10 mouse cellular contexts compared by ENCODE assay signal in the genomic region with DNA sequence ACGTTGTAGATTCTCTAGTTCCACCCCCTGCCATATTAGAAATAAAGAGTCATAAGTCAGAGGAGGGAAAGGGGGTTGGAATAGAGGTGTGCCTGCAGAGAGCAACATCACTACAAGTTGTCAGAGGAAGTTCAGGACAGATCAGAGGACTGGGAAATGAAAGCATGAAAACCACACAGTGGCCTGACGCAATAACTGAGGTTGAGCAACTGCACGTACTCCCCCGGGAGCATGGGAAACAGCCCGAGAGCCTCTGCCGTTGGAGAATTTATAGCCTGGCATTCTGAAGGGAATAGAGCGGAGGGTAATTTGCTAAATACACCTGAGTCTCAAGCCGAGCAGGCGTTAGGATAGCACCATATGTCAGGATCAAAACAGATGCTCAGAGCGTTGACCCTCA. TPM values are rescaled to one million over a fixed set of nuclear protein-coding genes. Genes with fewer than 3 reads are reported as not detected.
A peak's percentile ranks its signal among the peaks of the same experiment; 100 is the strongest.
DNase-seq lines count a peak whose midpoint lies in the region; ATAC-seq and TF ChIP-seq lines count a peak whose summit lies in the region.
"Had no signal": no experiment of that assay in that cellular context is flagged by ENCODE, and none has a peak within 500 bp of the region (broad histone marks: within the 10 kb centered on the region; RNA-seq: fewer than 3 reads in every experiment).

No protein-coding gene starts in this region.

- no peaks in the 10 kb centered on the region for H3K36me3 ChIP-seq in neural tube, embryonic 11.5 days (ENCODE audit: control insufficient read depth, insufficient read depth, low read length)
- H3K36me3 ChIP-seq in liver, embryonic 15.5 days (replicated peaks), result no peaks in the 10 kb centered on the region
- H3K36me3 ChIP-seq in neural tube, embryonic 14.5 days (ENCODE audit: control insufficient read depth, insufficient read depth, low read length), result no peaks in the 10 kb centered on the region
- H3K36me3 ChIP-seq: hindbrain, embryonic 15.5 days had no signal

- H3K9me3 ChIP-seq in neural tube, embryonic 11.5 days (ENCODE audit: control insufficient read depth, low read length), result no peaks in the 10 kb centered on the region
- no peaks in the 10 kb centered on the region for H3K9me3 ChIP-seq in liver, embryonic 15.5 days (replicated peaks)
- no peaks in the 10 kb centered on the region for H3K9me3 ChIP-seq in neural tube, embryonic 14.5 days (ENCODE audit: control insufficient read depth, low read length)
- H3K9me3 ChIP-seq: hindbrain, embryonic 15.5 days had no signal

- peaks cover 4% of the 10 kb centered on the region; the same call in 1 of the 2 replicates for H3K4me1 ChIP-seq in neural tube, embryonic 11.5 days (ENCODE audit: control insufficient read depth, insufficient read depth, low read length)
- H3K4me1 ChIP-seq in bone marrow macrophage, adult 2 months (ENCODE audit: control insufficient read depth, insufficient read depth, low read length), result peaks cover 18% of the 10 kb centered on the region
- no peaks in the 10 kb centered on the region; the same call in 1 of the 2 replicates for H3K4me1 ChIP-seq in liver, embryonic 15.5 days (replicated peaks)
- no peaks in the 10 kb centered on the region for H3K4me1 ChIP-seq in neural tube, embryonic 14.5 days (ENCODE audit: control insufficient read depth, insufficient read depth, low read length)
- H3K4me1 ChIP-seq: hindbrain, embryonic 15.5 days had no signal

- no peak overlapping the region for H3K9ac ChIP-seq in neural tube, embryonic 11.5 days (ENCODE audit: low read length)
- no peak overlapping the region for H3K9ac ChIP-seq in liver, embryonic 15.5 days
- H3K9ac ChIP-seq in neural tube, embryonic 14.5 days (replicated peaks; ENCODE audit: low read depth, low read length), result no peak overlapping the region
- H3K9ac ChIP-seq: hindbrain, embryonic 15.5 days had no signal

- H3K27ac ChIP-seq in neural tube, embryonic 11.5 days (ENCODE audit: low read depth, low read length), result no peak overlapping the region
- no peak overlapping the region for H3K27ac ChIP-seq in bone marrow macrophage, adult 2 months (ENCODE audit: insufficient read depth, low read depth, low read length)
- H3K27ac ChIP-seq in liver, embryonic 15.5 days (replicated peaks), result no peak overlapping the region
- H3K27ac ChIP-seq in neural tube, embryonic 14.5 days (ENCODE audit: low read depth, low read length), result 0 out of 2 replicates have a peak overlapping the region, but pooled peaks have one; percentile 34
- H3K27ac ChIP-seq: hindbrain, embryonic 15.5 days had no signal

- 35% methylated on average over 10 of the region's 10 CpGs for WGBS in neural tube, embryonic 11.5 days
- WGBS in liver, embryonic 15.5 days (ENCODE audit: insufficient replicate concordance), result 11% methylated on average over 10 of the region's 10 CpGs
- 16% methylated on average over 10 of the region's 10 CpGs for WGBS in neural tube, embryonic 14.5 days

- ATAC-seq in neural tube, embryonic 11.5 days (ENCODE audit: insufficient read depth, low FRiP score, low TSS enrichment), result peak; percentile 55; the same call in 1 of the 2 replicates
- ATAC-seq in liver, embryonic 15.5 days (ENCODE audit: insufficient read depth), result peak; percentile 77
- peak; percentile 76 for ATAC-seq in neural tube, embryonic 14.5 days (ENCODE audit: low read depth)
- no peak for ATAC-seq in frontal cortex, adult (ENCODE audit: low TSS enrichment)

- H3K4me2 ChIP-seq in neural tube, embryonic 11.5 days (ENCODE audit: low read depth), result no peak overlapping the region
- H3K4me2 ChIP-seq in liver, embryonic 15.5 days, result peak overlapping the region; percentile 23
- peak overlapping the region; percentile 26; the same call in 1 of the 2 replicates for H3K4me2 ChIP-seq in neural tube, embryonic 14.5 days (ENCODE audit: low read depth, low read length)
- H3K4me2 ChIP-seq: hindbrain, embryonic 15.5 days had no signal

- peak; percentile 35 for DNase-seq in neural tube, embryonic 11.5 days (ENCODE audit: low spot score)
- DNase-seq in neural tube, embryonic 10.5 days (ENCODE audit: extremely low spot score, low spot score), result no peak
- DNase-seq in left cerebral cortex, adult 8-10 months (ENCODE audit: low spot score in 2 of 2), result no peak
- no peak for DNase-seq in T-cell, adult 2 months (ENCODE audit: low spot score)
- DNase-seq: cerebellum, postnatal 25 days had no signal

- no peak for TF ChIP-seq POLR2A in bone marrow macrophage, adult 2 months (IDR thresholded peaks at IDR 0.05; ENCODE audit: borderline replicate concordance, low read depth, low read length)

- no peaks in the 10 kb centered on the region for H3K27me3 ChIP-seq in neural tube, embryonic 11.5 days (ENCODE audit: control insufficient read depth, insufficient read depth, low read length)
- no peaks in the 10 kb centered on the region for H3K27me3 ChIP-seq in liver, embryonic 15.5 days
- no peaks in the 10 kb centered on the region for H3K27me3 ChIP-seq in neural tube, embryonic 14.5 days (ENCODE audit: control insufficient read depth, insufficient read depth, low read length)
- H3K27me3 ChIP-seq: hindbrain, embryonic 15.5 days had no signal

- H3K4me3 ChIP-seq in neural tube, embryonic 11.5 days (ENCODE audit: low read depth, low read length), result no peak overlapping the region
- H3K4me3 ChIP-seq in bone marrow macrophage, adult 2 months (ENCODE audit: insufficient read depth, low read length), result peak overlapping the region; percentile 56
- H3K4me3 ChIP-seq in liver, embryonic 15.5 days (replicated peaks), result no peak overlapping the region
- H3K4me3 ChIP-seq in neural tube, embryonic 14.5 days (ENCODE audit: low read depth, low read length), result no peak overlapping the region
- H3K4me3 ChIP-seq: hindbrain, embryonic 15.5 days had no signal

- TF ChIP-seq CTCF in bone marrow macrophage, adult 2 months (IDR thresholded peaks at IDR 0.05; ENCODE audit: low read depth, low read length), result no peak

RNA-seq across cellular contexts. Expression of gene Sec24b, which starts 11.7 kb away (rescaled TPM):
- 33.0 and 35.6 TPM in 2 replicates for polyA plus RNA-seq in neural tube, embryonic 11.5 days (2014; fragmentation: Nextera tagmentation; extraction: Ambion mirVana)
- 68.3 and 76.7 TPM in 2 replicates for polyA plus RNA-seq in bone marrow macrophage, adult 2 months (2012; ENCODE audit: insufficient read depth, insufficient read length, missing spikeins)
- polyA plus RNA-seq in liver, embryonic 15.5 days (2015; fragmentation: Nextera tagmentation; extraction: Ambion mirVana), result 7.7 and 9.6 TPM in 2 replicates
- 36.5 and 38.9 TPM in 2 replicates for polyA plus RNA-seq in neural tube, embryonic 14.5 days (2014; fragmentation: Nextera tagmentation; extraction: Ambion mirVana)
- 10 to 100 TPM; 56.3 to 71.2 (median 60.3) TPM for total RNA-seq in left cerebral cortex, adult 8-10 months (2022)

RNA-seq across cellular contexts. Expression of gene Col25a1, which starts 58.2 kb away (rescaled TPM):
- polyA plus RNA-seq in neural tube, embryonic 11.5 days (2014; fragmentation: Nextera tagmentation; extraction: Ambion mirVana), result 7.2 and 10.0 TPM in 2 replicates
- not detected in 2 replicates for polyA plus RNA-seq in bone marrow macrophage, adult 2 months (2012; ENCODE audit: insufficient read depth, insufficient read length, missing spikeins)
- polyA plus RNA-seq in liver, embryonic 15.5 days (2015; fragmentation: Nextera tagmentation; extraction: Ambion mirVana), result 0.79 and 1.1 TPM in 2 replicates
- polyA plus RNA-seq in neural tube, embryonic 14.5 days (2014; fragmentation: Nextera tagmentation; extraction: Ambion mirVana), result 9.3 and 10.5 TPM in 2 replicates
- total RNA-seq in left cerebral cortex, adult 8-10 months (2022), result 10 to 100 TPM; 37.6 to 43.3 (median 39.9) TPM
